Comparison of ENCODE assay signal across 21 mouse cellular contexts in genomic region chr4:65283611-65284010, GRCm38 (mm10).
"Had no signal": no experiment of that assay in that cellular context is flagged by ENCODE, and none has a peak within 500 bp of the region (broad histone marks: within the 10 kb centered on the region; RNA-seq: fewer than 3 reads in every experiment).

No protein-coding gene starts in this region.

- H3K9ac ChIP-seq: kidney, embryonic 15.5 days; lung, embryonic 15.5 days; midbrain, embryonic 13.5 days; neural tube, embryonic 13.5 days had no signal

- H3K9me3 ChIP-seq: kidney, embryonic 15.5 days; lung, embryonic 15.5 days; midbrain, embryonic 10.5 days; midbrain, embryonic 13.5 days; neural tube, embryonic 13.5 days had no signal

- H3K27ac ChIP-seq: kidney, embryonic 15.5 days; left cerebral cortex, adult 2 months; lung, embryonic 15.5 days; midbrain, embryonic 10.5 days; midbrain, embryonic 13.5 days; neural tube, embryonic 13.5 days; stomach, postnatal 0 days had no signal

- ATAC-seq: intestine, postnatal 0 days; midbrain, embryonic 13.5 days; midbrain, embryonic 16.5 days had no signal

- H3K27me3 ChIP-seq: kidney, embryonic 15.5 days; lung, embryonic 15.5 days; neural tube, embryonic 13.5 days had no signal

- H3K4me1 ChIP-seq: lung, embryonic 15.5 days had no signal

- H3K36me3 ChIP-seq: kidney, embryonic 15.5 days; lung, embryonic 15.5 days; midbrain, embryonic 10.5 days; midbrain, embryonic 13.5 days; neural tube, embryonic 13.5 days had no signal

- DNase-seq: kidney, adult 8-10 months; kidney, postnatal 10 days; kidney, postnatal 36 days; layer of hippocampus, postnatal 36 days; lung, adult 18-20 months; lung, postnatal 10 days; lung, postnatal 4 days; right cerebral cortex, postnatal 14 days; right cerebral cortex, postnatal 4 days; thymus, adult 2 months; thymus, postnatal 14 days had no signal

- H3K4me3 ChIP-seq: kidney, embryonic 15.5 days; left cerebral cortex, adult 2 months; lung, embryonic 15.5 days; midbrain, embryonic 10.5 days; midbrain, embryonic 13.5 days; myocyte; neural tube, embryonic 13.5 days had no signal

- H3K4me2 ChIP-seq: kidney, embryonic 15.5 days; lung, embryonic 15.5 days; midbrain, embryonic 13.5 days; neural tube, embryonic 13.5 days had no signal
